Mouse (Mus musculus) layer of hippocampus, adult 11-12 months (tissue): ENCODE results near the gene Rnf215.
"Not testable (repeated sequence)": the region's sequence is repeated elsewhere in the genome, so short reads cannot be mapped to it uniquely, and the experiment has no call there.

Source experiments
- DNase-seq: peaks from one replicate; pipeline ENCODE4 v3.0.0; 2022; ENCODE audit warnings: low spot score

The Rnf215 gene

GRCm38 (mm10) chr11:4113970-4114369 lies 21.0 kb upstream of the Rnf215 start:
- DNase-seq: no peak

GRCm38 (mm10) chr11:4114541-4114940 lies 20.5 kb upstream of the Rnf215 start:
- DNase-seq: not testable (repeated sequence)

DNA sequence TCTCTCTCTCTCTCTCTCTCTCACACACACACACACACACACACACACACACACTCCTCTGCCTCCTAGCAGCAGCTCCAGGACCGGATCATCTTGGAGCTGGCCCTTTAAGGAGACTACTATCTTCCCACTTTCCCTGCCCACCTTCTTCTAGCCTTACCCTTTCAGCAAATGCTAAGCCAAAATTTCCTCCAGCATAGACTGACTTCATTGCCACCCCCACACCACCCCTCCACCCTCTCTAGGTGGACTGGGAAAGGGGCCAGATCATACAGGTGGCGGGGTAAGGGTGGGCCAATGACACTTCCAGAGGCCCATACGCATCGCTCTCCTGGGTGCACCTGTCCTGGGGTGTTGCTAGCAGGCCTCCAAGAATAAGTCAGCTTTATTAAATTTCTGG lies 19.6 kb upstream of the Rnf215 start:
- DNase-seq: no peak

- DNase-seq: peak; percentile 65
Observed at GRCm38 (mm10) chr11:4116458-4117141, 18.4 kb upstream of the Rnf215 start.

- no peak for DNase-seq
Observed at GRCm38 (mm10) chr11:4117372-4118071, 17.5 kb upstream of the Rnf215 start.

DNA sequence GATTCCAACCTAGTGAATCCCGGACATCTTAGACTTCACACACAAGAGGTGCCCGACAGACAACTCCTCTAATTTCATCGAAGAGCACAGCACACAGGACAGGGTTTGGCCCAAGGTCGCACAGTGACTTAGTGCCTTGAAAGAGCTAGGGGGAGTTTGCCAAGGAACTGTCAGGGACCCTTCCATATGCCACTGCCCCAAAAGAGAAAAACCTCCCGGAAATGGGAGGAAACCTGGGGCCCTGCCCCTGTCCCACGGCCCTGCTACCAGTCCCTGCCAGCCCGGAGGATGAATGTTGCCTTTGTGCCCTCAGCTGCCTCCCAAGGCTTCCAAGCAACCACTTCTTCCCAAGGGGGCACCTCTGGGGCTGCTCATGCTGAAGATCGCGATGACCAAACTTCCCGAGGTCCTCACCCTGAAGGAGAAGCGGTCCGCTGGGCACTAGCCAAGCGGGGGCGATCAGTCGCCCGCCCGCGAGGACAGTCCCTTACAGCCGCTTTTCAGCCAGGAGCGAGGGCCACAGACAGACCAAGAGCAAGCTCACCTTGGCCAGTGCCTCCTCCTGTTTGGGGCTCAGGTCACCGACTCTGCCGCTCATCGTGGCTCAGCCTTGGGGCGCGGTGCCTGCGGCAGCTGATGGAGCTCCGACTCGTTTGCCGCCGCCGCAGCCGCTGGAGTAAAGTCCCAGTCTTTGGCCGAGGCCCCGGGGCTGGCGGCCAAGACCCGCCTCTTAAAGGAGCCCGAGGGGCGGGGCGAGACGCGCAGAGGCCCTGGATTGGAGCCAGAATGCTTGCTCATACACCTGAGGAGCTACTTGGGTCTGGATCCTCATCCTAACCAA lies 16.7 kb upstream of the Rnf215 start:
- DNase-seq: peak; percentile 81

GRCm38 (mm10) chr11:4119635-4120034 lies 15.4 kb upstream of the Rnf215 start:
- no peak for DNase-seq

GRCm38 (mm10) chr11:4121691-4122090 lies 13.3 kb upstream of the Rnf215 start:
- DNase-seq: no peak

- DNase-seq: no peak
Observed at GRCm38 (mm10) chr11:4122226-4122625, 12.8 kb upstream of the Rnf215 start.

DNA sequence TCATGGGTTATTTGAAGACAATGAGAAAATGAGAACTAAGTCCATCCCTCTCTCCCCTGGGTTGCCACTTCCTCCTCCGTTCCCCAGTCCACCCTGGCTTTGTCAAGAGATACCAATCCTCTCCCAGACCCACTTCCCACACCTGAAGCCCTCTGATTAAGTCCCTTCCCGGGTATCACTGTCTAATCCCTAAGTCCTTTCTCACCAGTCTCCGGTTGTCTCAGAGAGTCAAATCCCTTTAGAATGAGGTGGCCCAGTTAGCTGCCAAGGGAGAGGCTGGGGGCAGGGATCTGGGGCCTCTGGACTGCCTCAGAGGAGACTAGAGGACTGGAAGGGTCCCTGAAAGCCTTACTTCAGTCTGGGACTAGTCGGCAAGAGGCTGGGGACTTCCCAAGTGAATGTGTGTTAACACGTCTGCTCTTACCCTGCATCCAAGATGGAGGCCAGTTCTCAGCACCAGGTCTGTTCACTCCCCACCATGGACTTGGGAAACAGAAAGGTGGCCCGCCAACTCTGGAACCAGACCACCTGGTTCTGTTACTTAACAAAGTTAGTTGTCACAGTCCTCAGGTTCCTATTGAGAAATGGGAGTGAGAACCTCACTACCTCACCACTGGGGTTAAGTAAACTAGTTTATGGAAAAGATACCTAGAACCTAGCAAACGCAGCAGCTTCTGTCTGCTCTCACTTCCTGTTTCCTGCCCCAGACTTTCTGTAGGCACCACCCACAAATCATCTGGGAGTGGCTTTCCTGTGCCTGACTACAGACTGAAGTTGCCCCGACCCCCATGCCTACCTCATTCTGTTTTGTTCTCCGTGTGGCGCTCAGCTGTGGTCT lies 12.0 kb upstream of the Rnf215 start, which contains the start of gene Sec14l2:
Gene Sec14l2 (minus strand): TSS at position 674 of the 838 bp plus-strand sequence.
- DNase-seq: no peak

DNA sequence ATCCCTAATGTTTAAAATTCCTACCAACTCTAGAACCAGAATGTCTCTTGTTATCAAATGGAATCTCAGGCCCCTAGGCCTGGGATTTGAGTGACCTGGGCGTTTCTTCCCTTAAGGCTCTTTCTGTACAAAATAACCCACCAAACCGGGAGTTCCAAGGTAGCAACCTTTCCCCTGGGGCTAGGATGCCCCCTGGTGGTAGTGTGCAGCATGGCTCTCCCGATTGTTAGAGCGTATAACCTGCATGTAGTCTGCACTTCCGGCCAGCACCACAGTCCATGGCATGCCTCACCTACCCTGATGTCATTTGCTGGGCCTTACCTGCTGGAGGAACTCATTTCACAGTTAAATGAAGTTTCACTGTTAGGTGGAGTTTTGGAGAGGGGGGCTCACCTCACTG lies 11.1 kb upstream of the Rnf215 start:
- peak; percentile 68 for DNase-seq

GRCm38 (mm10) chr11:4127059-4127458 lies 7.9 kb upstream of the Rnf215 start:
- no peak for DNase-seq

DNA sequence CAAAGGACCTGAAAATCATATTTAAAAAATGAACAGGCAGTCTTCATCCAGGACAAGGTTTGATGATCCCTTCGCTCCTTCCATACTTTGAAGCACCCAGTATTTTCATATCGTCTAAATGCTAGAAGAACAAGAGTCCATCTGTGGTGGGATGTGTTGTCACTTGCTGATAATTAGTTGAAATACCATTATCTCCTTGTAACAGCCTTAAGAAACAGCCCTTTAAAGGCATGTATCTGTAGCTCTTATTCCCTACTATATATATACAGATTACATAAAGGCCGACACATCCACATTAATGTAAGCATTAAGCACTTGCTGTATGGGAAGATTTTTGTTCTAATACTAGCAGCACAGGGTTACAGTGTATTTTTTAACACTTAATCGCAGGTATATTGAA lies 6.5 kb upstream of the Rnf215 start:
- DNase-seq: not testable (repeated sequence)

DNA sequence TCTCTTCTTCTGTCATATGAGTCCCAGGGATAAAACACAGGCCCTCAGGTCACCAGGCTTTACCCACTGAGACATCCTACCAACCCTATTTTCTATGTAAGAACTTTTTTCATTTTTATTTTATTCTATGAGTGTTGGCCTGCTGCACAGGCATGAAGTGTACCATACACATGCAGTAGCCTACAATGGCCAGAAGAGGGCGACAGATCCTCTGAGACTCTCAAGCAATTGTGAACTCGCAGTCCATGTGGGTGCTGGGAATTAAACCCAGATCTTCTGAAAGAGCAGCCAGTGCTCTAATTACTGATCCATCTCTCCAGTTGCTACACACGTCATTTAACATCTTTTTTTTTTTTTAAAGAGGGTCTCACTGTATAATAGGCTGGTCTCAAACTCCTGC lies 1.6 kb upstream of the Rnf215 start:
- no peak for DNase-seq

DNA sequence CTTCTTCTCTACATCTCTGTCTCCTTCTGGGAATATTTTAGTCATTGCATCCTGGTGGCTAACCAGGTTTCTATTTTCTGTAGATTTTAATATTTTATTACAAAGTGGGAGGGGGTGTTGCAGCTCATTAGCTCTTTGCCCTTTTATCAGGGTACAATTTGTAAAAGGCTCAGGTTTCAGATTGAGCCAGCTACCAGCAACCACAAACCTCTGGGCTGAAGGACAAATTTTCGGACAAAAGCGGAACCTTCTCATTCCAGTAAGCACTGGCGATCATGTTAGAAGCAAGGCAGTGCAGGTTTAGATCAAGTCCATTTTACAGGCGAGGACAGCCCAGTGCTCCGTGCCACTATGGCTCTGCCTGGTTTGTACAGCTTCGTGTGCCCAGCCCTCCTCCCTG lies 602 bp upstream of the Rnf215 start:
- DNase-seq: no peak

GRCm38 (mm10) chr11:4138964-4139363 lies 4.0 kb downstream of the Rnf215 start:
- no peak for DNase-seq

DNA sequence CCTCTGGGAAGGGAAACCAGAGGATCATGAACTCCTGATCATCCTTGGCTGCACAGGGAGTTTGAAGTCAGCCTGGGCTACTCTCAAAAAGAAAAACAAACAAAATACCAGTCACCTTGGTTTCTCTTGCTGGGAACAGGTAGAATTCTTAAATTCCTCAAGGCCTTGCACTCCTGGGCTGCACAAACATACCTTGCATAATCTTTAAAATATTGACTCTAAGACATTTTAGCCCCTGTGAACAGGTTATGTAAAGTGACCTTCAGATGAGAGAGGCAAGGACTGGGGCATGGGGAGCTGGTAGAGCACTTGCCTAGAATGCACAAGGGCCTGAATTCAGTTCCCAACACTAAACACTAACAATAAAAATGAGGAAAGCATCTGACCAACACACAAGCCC lies 6.5 kb downstream of the Rnf215 start:
- DNase-seq: no peak

- no peak for DNase-seq
Observed at GRCm38 (mm10) chr11:4142352-4142751, 7.3 kb downstream of the Rnf215 start.

DNA sequence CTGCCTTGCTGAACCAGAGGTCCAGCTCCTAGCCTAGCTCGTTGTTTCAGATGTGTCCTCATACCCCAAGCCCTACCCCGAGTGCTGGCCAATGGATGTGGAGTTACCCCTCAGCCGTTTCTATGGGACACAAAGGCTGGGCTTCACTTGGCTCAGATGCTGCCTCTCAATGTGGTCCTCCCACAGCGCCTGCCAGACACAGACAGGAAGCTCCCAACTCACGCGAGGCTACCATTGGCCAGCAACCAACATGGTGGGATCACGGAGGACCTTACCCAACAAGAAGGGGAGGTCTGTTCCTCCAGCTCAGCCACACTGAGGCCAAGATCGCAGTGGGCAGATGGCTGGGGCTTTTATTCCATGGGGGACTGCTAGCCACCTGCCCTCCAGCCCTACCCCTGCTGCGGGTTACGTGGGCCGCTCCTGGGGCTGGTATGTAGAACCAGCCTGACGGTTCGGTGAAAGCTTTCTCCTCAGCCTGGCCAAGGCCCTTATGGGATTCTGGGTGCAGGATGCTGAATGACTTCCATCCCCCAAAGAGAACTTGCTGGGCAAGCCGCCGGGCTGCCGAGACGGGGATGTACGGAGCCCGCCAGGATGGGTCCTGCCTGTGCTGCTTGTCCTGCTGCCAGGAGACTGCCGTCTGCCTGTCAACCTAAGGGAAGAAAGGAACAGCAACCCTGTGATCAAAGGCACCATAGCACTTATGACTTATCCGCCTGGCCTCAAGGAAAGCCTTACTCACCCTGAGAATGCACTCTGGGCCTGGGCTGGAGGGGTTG lies 8.5 kb downstream of the Rnf215 start:
- DNase-seq: no peak

- no peak for DNase-seq
Observed at GRCm38 (mm10) chr11:4146381-4146780, 11.4 kb downstream of the Rnf215 start.

- no peak for DNase-seq
Observed at GRCm38 (mm10) chr11:4147098-4147497, 12.1 kb downstream of the Rnf215 start.
